Mouse (Mus musculus) kidney, adult 10 weeks (tissue): ENCODE measurements around the gene Dtnbp1. TPM values are rescaled to one million over a fixed set of nuclear protein-coding genes. Genes with fewer than 3 reads are reported as not detected.

ENCODE experiments used
- polyA plus RNA-seq: library from polyadenylated mRNA; stranded (reverse); fragments of 350-450 nt; fragmentation: Illumina TruSeq; extraction: RNeasy Lipid Tissue Mini Kit (QIAGEN cat#74804); gene quantifications from one replicate; pipeline ENCODE4 v1.2.3, GENCODE M21; 2014; ENCODE audit warnings: low read depth, low replicate concordance

The Dtnbp1 gene
- 14.5 TPM for polyA plus RNA-seq

DNA sequence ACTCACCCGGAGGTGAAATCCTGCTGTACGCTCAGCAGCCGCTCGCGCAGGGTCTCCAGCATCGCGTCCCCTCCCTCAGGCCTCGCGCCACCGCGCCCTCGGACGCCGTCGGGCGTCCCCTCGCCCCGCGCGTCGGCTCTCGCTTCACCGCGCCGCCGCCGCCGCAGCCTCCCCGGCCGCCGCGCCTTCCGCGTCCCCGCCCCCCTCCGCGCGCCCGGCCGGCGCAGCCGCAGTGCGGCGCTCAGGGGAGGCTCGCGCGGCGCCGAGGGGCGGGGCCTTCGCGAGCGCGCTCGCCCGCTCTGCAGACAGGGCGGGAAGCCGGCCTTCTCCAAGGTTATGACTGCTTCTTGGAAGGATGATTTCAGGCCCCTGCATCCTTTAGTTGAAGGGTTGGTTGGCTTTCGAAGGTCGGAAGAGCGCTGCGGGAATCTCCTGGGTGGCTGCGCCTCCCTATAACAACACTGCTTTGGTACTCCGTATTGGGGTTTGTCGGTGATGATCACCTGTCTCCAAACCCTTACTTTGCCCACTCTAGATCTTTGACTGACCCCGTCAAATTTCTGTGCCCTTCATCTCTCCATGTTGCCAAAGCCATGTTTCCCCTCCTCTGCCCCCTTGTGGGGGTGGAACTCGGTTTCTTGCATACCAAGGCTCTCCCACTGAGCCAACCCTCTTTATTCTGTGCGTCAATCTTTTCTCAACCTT lies at the start of gene Dtnbp1:
Dtnbp1 (minus strand) TSS at position 237 of the 705 bp plus-strand sequence.

Other genes with a start within 250 kb of the Dtnbp1 start
- gene Gm9817, start 76.5 kb upstream of the Dtnbp1 start, polyA plus RNA-seq, result not detected